Mouse (Mus musculus) cerebellum, adult 2 months (tissue): ENCODE measurements around the gene Atxn7l3.

Source experiments
- CTCF ChIP-seq: fragments of 200-500 bp; IDR thresholded peaks from 2 replicates; pipeline ENCODE4 v1.5.1; 2011; ENCODE audit warnings: low read depth, mild to moderate bottlenecking, control low read depth, low read length, moderate library complexity, borderline replicate concordance; ENCODE audit not compliant: insufficient read depth
- POLR2A ChIP-seq: fragments of 200-500 bp; IDR thresholded peaks from 2 replicates; pipeline ENCODE4 v1.6.1; 2011; ENCODE audit warnings: low read length, control low read depth, borderline replicate concordance; ENCODE audit not compliant: insufficient read depth

GRCm38 (mm10) chr11:102284501-102285094, 11.8 kb downstream of the Atxn7l3 start, which contains the start of gene Tmub2:
- TF ChIP-seq CTCF (no peak), POLR2A (no peak)
